Mouse (Mus musculus) cerebellum, adult 2 months (tissue): Measurements from ENCODE around the gene Olfr1278. TPM values are rescaled to one million over a fixed set of nuclear protein-coding genes. Genes with fewer than 3 reads are reported as not detected.
"Not testable (repeated sequence)": the region's sequence is repeated elsewhere in the genome, so short reads cannot be mapped to it uniquely, and the experiment has no call there.

Experiments used
- DNase-seq, 2 experiments: peaks; one replicate each; pipeline ENCODE4 v3.0.0; 2021
- H3K27ac ChIP-seq: fragments of 200-500 bp; 2 replicates; pipeline ENCODE4 v1.5.1; 2012; ENCODE audit warnings: low read length, control low read depth, inconsistent platforms; ENCODE audit not compliant: insufficient read depth
- H3K27me3 ChIP-seq: fragments of 200-500 bp; 2 replicates; pipeline ENCODE4 v1.6.1; 2012; ENCODE audit warnings: inconsistent platforms, mild to moderate bottlenecking, low read length, moderate library complexity; ENCODE audit not compliant: control insufficient read depth, insufficient read depth
- H3K4me1 ChIP-seq: fragments of 200-500 bp; 2 replicates; pipeline ENCODE4 v1.6.1; 2011; ENCODE audit warnings: low read length; ENCODE audit not compliant: control insufficient read depth, insufficient read depth
- H3K4me3 ChIP-seq: fragments of 200-500 bp; replicated peaks from 2 replicates; pipeline ENCODE3; 2011; ENCODE audit warnings: mild to moderate bottlenecking, low read depth, low read length, control low read depth; ENCODE audit not compliant: insufficient read depth
- CTCF ChIP-seq: fragments of 200-500 bp; IDR thresholded peaks from 2 replicates; pipeline ENCODE4 v1.5.1; 2011; ENCODE audit warnings: low read depth, mild to moderate bottlenecking, control low read depth, low read length, moderate library complexity, borderline replicate concordance; ENCODE audit not compliant: insufficient read depth
- POLR2A ChIP-seq: fragments of 200-500 bp; IDR thresholded peaks from 2 replicates; pipeline ENCODE4 v1.6.1; 2011; ENCODE audit warnings: low read length, control low read depth, borderline replicate concordance; ENCODE audit not compliant: insufficient read depth
- whole genome bisulfite sequencing: fragments of 180-500 bp; shearing (Covaris S2); methylation state at CpG from one replicate; pipeline ENCODE4 v1.1.7; 2018; 5-methylcytosine and 5-hydroxymethylcytosine counted together
- polyA plus RNA-seq: library from polyadenylated mRNA; depleted of rRNA; stranded (reverse); fragments of >200 nt; gene quantifications from 2 replicates; pipeline ENCODE4 v1.2.3, GENCODE M21; 2012; rRNA removed

Olfr1278 gene
- polyA plus RNA-seq: not detected in 2 replicates

- Histone ChIP-seq H3K27me3 (no peaks in the 10 kb centered on the region), H3K27ac (no peak within 1 kb of the TSS), H3K4me1 (no peaks in the 10 kb centered on the region), H3K4me3 (no peak within 1 kb of the TSS)
- no peak for DNase-seq
- no peak for TF ChIP-seq POLR2A
- TF ChIP-seq CTCF: no peak
Observed at GRCm38 (mm10) chr2:111289836-111290235, at the start of gene Olfr1278. Gene Olfr1278 (plus strand): TSS chr2:111290136.

- no peak for DNase-seq
- Histone ChIP-seq H3K27ac (no peak within 1 kb of the TSS), H3K4me3 (no peak within 1 kb of the TSS), H3K27me3 (no peaks in the 10 kb centered on the region), H3K4me1 (no peaks in the 10 kb centered on the region)
- no peak for TF ChIP-seq CTCF
- no peak for TF ChIP-seq POLR2A
Observed at GRCm38 (mm10) chr2:111254216-111254615, 35.7 kb upstream of the Olfr1278 start, which contains the start of gene Olfr1276. Gene Olfr1276 (plus strand): TSS chr2:111254516.

GRCm38 (mm10) chr2:111274006-111274405 lies 15.9 kb upstream of the Olfr1278 start, which contains the start of gene Olfr1277:
Gene Olfr1277 (minus strand): TSS chr2:111274106.
- no peak for DNase-seq
- H3K4me3 ChIP-seq: no peak within 1 kb of the TSS
- no peak for TF ChIP-seq POLR2A
- no peak for TF ChIP-seq CTCF
- H3K4me1 ChIP-seq: no peaks in the 10 kb centered on the region
- H3K27me3 ChIP-seq: no peaks in the 10 kb centered on the region
- WGBS: 76% methylated on average over 2 of the region's 2 CpGs
- H3K27ac ChIP-seq: no peak within 1 kb of the TSS

GRCm38 (mm10) chr2:111298541-111298940 lies 8.6 kb downstream of the Olfr1278 start:
- Histone ChIP-seq H3K27me3 (no peaks in the 10 kb centered on the region), H3K27ac (no peak overlapping the region), H3K4me3 (no peak overlapping the region), H3K4me1 (no peaks in the 10 kb centered on the region)
- DNase-seq: no peak
- TF ChIP-seq POLR2A: no peak
- no peak for TF ChIP-seq CTCF

GRCm38 (mm10) chr2:111300374-111300773 lies 10.4 kb downstream of the Olfr1278 start, which contains the start of gene Olfr1279:
Gene Olfr1279 (plus strand): TSS chr2:111300635.
- TF ChIP-seq CTCF (no peak), POLR2A (no peak)
- Histone ChIP-seq H3K27ac (no peak within 1 kb of the TSS), H3K4me3 (no peak within 1 kb of the TSS), H3K27me3 (no peaks in the 10 kb centered on the region), H3K4me1 (no peaks in the 10 kb centered on the region)
- no peak for DNase-seq

GRCm38 (mm10) chr2:111313717-111314116 lies 23.8 kb downstream of the Olfr1278 start, which contains the start of gene Olfr1280:
Gene Olfr1280 (plus strand): TSS chr2:111314017.
- no peaks in the 10 kb centered on the region for H3K4me1 ChIP-seq
- no peak for DNase-seq
- H3K4me3 ChIP-seq: no peak within 1 kb of the TSS
- TF ChIP-seq CTCF: no peak
- TF ChIP-seq POLR2A: no peak
- no peaks in the 10 kb centered on the region for H3K27me3 ChIP-seq
- H3K27ac ChIP-seq: no peak within 1 kb of the TSS

GRCm38 (mm10) chr2:111326220-111326619 lies 36.3 kb downstream of the Olfr1278 start, which contains the start of gene Olfr1281:
Gene Olfr1281 (plus strand): TSS chr2:111326520.
- H3K27ac ChIP-seq: no peak within 1 kb of the TSS
- H3K4me1 ChIP-seq: no peaks in the 10 kb centered on the region
- 69% methylated on average over 2 of the region's 2 CpGs for WGBS
- no peak for TF ChIP-seq POLR2A
- no peak for TF ChIP-seq CTCF
- no peak within 1 kb of the TSS for H3K4me3 ChIP-seq
- no peak for DNase-seq
- H3K27me3 ChIP-seq: no peaks in the 10 kb centered on the region

- WGBS: 91% methylated on average over 5 of the region's 5 CpGs
- H3K4me3 ChIP-seq, H3K27ac ChIP-seq, H3K4me1 ChIP-seq, DNase-seq, H3K27me3 ChIP-seq: not testable (repeated sequence)
Observed at GRCm38 (mm10) chr2:111333721-111334120, 43.8 kb downstream of the Olfr1278 start.
